Mouse (Mus musculus) liver, embryonic 13.5 days (tissue): ENCODE results near the gene Cyb561d1. TPM values are rescaled to one million over a fixed set of nuclear protein-coding genes. Genes with fewer than 3 reads are reported as not detected.
A peak's percentile ranks its signal among the peaks of the same experiment; 100 is the strongest.

Source experiments
- ATAC-seq: fragments of 200-750 bp; cut with Nextera tagmentation; 2 replicates; pipeline ENCODE4 v1.8.0; 2017; ENCODE audit warnings: low read depth, mild to moderate bottlenecking, moderate number of reproducible peaks, moderate library complexity
- DNase-seq: peaks from one replicate; pipeline ENCODE4 v3.0.0; 2022
- H3K27ac ChIP-seq: fragments of 300-500 bp; sonication (generic); 2 replicates; pipeline ENCODE4 v1.5.1; 2015; ENCODE audit warnings: moderate library complexity, mild to moderate bottlenecking, inconsistent platforms
- H3K27me3 ChIP-seq: fragments of 300-500 bp; sonication (generic); 2 replicates; pipeline ENCODE4 v1.6.1; 2015; ENCODE audit warnings: mild to moderate bottlenecking, inconsistent platforms
- H3K36me3 ChIP-seq: fragments of 300-500 bp; sonication (generic); 2 replicates; pipeline ENCODE4 v1.6.1; 2015; ENCODE audit warnings: mild to moderate bottlenecking, inconsistent platforms
- H3K4me1 ChIP-seq: fragments of 300-500 bp; sonication (generic); replicated peaks from 2 replicates; pipeline ENCODE4 v1.6.1; 2015; ENCODE audit warnings: inconsistent platforms
- H3K4me2 ChIP-seq: fragments of 300-500 bp; sonication (generic); 2 replicates; pipeline ENCODE4 v1.6.1; 2015; ENCODE audit warnings: inconsistent platforms, mild to moderate bottlenecking, moderate library complexity
- H3K4me3 ChIP-seq: fragments of 300-500 bp; sonication (generic); replicated peaks from 2 replicates; pipeline ENCODE4 v1.5.1; 2015; ENCODE audit warnings: mild to moderate bottlenecking, inconsistent platforms
- H3K9ac ChIP-seq: fragments of 300-500 bp; sonication (generic); 2 replicates; pipeline ENCODE4 v1.6.1; 2015; ENCODE audit warnings: mild to moderate bottlenecking, inconsistent platforms
- H3K9me3 ChIP-seq: fragments of 300-500 bp; sonication (generic); replicated peaks from 2 replicates; pipeline ENCODE4 v1.6.1; 2016; ENCODE audit warnings: inconsistent platforms
- WGBS: fragments of 180-500 bp; shearing (Covaris S2); methylation state at CpG from one replicate; pipeline ENCODE4 v1.1.7; 2015; ENCODE audit not compliant: insufficient replicate concordance; 5-methylcytosine and 5-hydroxymethylcytosine counted together
- polyA plus RNA-seq: library from polyadenylated mRNA; unstranded; fragments of >200 nt; fragmentation: Nextera tagmentation; extraction: Ambion mirVana; gene quantifications from 2 replicates; pipeline ENCODE4 v1.2.1, GENCODE M21; 2015

The Cyb561d1 gene
- polyA plus RNA-seq, 1 experiment from 2014 or later: 1.7 TPM

DNA sequence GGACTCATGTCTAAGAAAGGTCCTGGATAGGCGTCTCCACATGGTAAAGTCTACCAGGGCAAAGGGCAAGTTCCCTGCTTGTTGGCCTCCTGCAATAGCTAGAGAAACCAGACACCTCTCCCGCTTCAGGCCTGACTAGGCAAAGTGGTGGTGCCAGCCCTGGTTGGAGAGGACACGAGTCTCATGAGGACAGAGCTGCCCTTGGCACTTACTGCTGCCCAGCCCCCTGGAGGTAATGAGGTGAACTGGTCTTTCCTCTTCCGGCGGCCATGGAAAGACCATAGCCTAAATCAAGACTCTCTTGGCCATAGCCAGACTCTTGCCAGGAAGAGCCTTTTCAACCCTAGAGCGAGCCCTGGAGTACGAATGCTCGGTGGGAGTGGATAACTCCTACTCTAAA lies 11.4 kb upstream of the Cyb561d1 start:
- no peaks in the 10 kb centered on the region for H3K9me3 ChIP-seq
- ATAC-seq: no peak
- 71% methylated on average over 8 of the region's 8 CpGs for WGBS
- peaks cover 33% of the 10 kb centered on the region for H3K27me3 ChIP-seq
- no peak overlapping the region for H3K27ac ChIP-seq
- no peak overlapping the region for H3K4me2 ChIP-seq
- H3K4me3 ChIP-seq: no peak overlapping the region
- DNase-seq: no peak
- H3K9ac ChIP-seq: no peak overlapping the region
- peaks cover 29% of the 10 kb centered on the region for H3K4me1 ChIP-seq
- H3K36me3 ChIP-seq: no peaks in the 10 kb centered on the region

DNA sequence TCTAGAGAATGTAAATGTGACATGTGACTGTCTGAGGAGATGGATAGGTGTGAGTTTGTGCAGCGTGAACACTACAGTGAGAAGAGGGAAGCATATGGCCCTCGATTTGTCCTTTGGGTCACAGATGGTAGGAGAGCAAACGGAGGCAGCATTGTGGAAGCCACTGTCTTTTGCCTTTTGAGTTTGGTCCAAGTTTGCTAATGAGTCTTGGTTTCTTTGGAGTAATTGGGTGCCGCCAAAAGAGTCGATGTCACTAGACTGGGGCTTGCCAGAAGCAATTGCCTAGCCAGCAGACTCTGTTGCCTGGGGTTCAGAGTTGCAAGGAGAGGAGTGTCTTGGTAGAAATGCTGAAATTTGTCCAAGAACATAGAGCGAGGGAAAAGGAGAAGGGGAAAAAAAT lies 10.8 kb upstream of the Cyb561d1 start:
- WGBS: 72% methylated on average over 6 of the region's 6 CpGs
- H3K4me1 ChIP-seq: peaks cover 29% of the 10 kb centered on the region
- DNase-seq (no peak), ATAC-seq (no peak)
- H3K4me3 ChIP-seq: no peak overlapping the region
- 0 out of 2 replicates have a peak overlapping the region, but pooled peaks have one; percentile 97 for H3K4me2 ChIP-seq
- H3K27ac ChIP-seq: no peak overlapping the region
- H3K9ac ChIP-seq: no peak overlapping the region
- H3K9me3 ChIP-seq: no peaks in the 10 kb centered on the region
- H3K27me3 ChIP-seq: peaks cover 31% of the 10 kb centered on the region
- H3K36me3 ChIP-seq: peaks cover 4% of the 10 kb centered on the region; the same call in 1 of the 2 replicates

DNA sequence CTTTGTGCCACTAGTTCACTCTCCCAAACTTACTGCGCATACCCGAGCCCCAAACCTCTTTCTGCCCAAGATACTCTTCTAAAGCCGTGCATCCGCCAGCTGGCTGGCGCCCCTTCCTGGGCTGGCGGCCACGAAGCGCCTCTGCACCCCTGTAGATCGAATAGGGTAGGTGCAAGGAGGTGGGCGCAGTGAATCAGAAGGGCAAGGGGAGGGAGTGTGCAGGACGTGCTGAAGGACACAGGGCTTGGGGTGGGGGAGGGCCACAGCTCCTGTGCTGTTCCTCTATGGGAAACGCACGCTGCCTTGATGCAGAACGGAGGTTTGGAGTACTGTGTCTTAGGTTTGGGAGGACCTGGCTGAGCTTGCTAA lies 9.7 kb upstream of the Cyb561d1 start, which contains the start of gene Atxn7l2:
TSS of gene Atxn7l2 (minus strand) at position 164 of the 369 bp plus-strand sequence.
- WGBS: 0% methylated on average over 14 of the region's 14 CpGs
- DNase-seq (no peak), ATAC-seq (peak; percentile 62)
- Histone ChIP-seq H3K4me2 (peak within 1 kb of the TSS; percentile 97), H3K4me3 (peak within 1 kb of the TSS; percentile 76), H3K27ac (peak within 1 kb of the TSS; percentile 75), H3K27me3 (peaks cover 22% of the 10 kb centered on the region), H3K9me3 (no peaks in the 10 kb centered on the region), H3K9ac (peak within 1 kb of the TSS; percentile 82), H3K4me1 (peaks cover 29% of the 10 kb centered on the region), H3K36me3 (peaks cover 14% of the 10 kb centered on the region)

GRCm38 (mm10) chr3:108209946-108210770 lies 9.1 kb upstream of the Cyb561d1 start:
- DNase-seq (peak; percentile 82), ATAC-seq (peak; percentile 91)
- Histone ChIP-seq H3K27me3 (peaks cover 22% of the 10 kb centered on the region), H3K4me2 (peak overlapping the region; percentile 97), H3K36me3 (peaks cover 20% of the 10 kb centered on the region), H3K9me3 (no peaks in the 10 kb centered on the region), H3K4me1 (peaks cover 31% of the 10 kb centered on the region), H3K9ac (peak overlapping the region; percentile 82), H3K4me3 (peak overlapping the region; percentile 76), H3K27ac (peak overlapping the region; percentile 75)
- WGBS: under 1% methylated on average over 71 of the region's 72 CpGs

- Histone ChIP-seq H3K9me3 (no peaks in the 10 kb centered on the region), H3K27me3 (peaks cover 21% of the 10 kb centered on the region), H3K4me3 (peak overlapping the region; percentile 76), H3K4me1 (peaks cover 36% of the 10 kb centered on the region), H3K4me2 (peak overlapping the region; percentile 97), H3K36me3 (peaks cover 23% of the 10 kb centered on the region), H3K27ac (no peak overlapping the region), H3K9ac (peak overlapping the region; percentile 82)
- ATAC-seq: no peak; the same call in 1 of the 2 replicates
- 15% methylated on average over 8 of the region's 8 CpGs for WGBS
- DNase-seq: no peak
Measured at GRCm38 (mm10) chr3:108209536-108209935, 8.5 kb upstream of the Cyb561d1 start.

- Histone ChIP-seq H3K4me2 (peak overlapping the region; percentile 97), H3K4me3 (peak overlapping the region; percentile 76), H3K9me3 (no peaks in the 10 kb centered on the region), H3K27me3 (peaks cover 15% of the 10 kb centered on the region), H3K27ac (no peak overlapping the region), H3K9ac (no peak overlapping the region), H3K36me3 (peaks cover 23% of the 10 kb centered on the region), H3K4me1 (peaks cover 40% of the 10 kb centered on the region)
- 76% methylated on average over 3 of the region's 3 CpGs for WGBS
- ATAC-seq: no peak
- no peak for DNase-seq
Measured at GRCm38 (mm10) chr3:108209001-108209400, 8.0 kb upstream of the Cyb561d1 start.

DNA sequence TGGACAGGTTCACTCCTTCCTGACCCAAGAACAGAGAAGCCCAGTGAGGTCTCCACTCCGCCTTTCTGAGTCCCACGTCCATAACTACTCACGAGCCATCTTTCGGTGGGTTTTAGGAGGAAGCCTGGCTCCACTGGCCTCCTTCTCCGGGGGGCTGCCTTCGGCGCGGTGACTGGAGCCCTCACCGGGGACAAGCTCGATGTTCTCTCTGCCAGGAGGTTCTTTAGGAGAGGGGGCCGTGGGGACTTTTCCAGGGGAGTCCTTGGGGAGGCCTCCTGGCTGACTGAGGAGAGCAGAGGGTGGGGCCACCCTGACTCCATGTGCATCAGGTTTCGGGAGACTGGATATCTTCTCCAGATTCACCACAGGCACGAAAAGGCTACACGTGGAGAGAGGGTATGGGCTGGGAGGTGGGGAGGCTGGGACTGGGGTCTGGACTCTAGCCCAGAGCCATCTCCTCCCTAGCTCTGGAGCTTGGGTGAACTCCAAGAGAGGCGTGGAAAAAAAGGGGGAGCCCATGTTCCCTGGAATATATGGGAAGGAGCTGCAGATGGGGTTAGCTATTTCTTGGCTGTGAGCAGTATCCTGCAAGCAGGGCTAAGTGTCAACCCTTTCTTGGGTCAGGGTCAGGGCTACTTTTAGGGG lies 5.8 kb upstream of the Cyb561d1 start:
- ATAC-seq (no peak), DNase-seq (no peak)
- Histone ChIP-seq H3K9me3 (no peaks in the 10 kb centered on the region), H3K4me1 (peaks cover 44% of the 10 kb centered on the region), H3K27me3 (peaks cover 4% of the 10 kb centered on the region; the same call in 1 of the 2 replicates), H3K4me2 (no peak overlapping the region), H3K36me3 (peaks cover 36% of the 10 kb centered on the region), H3K27ac (no peak overlapping the region), H3K4me3 (no peak overlapping the region), H3K9ac (no peak overlapping the region)
- WGBS: 86% methylated on average over 15 of the region's 15 CpGs

- peaks cover 36% of the 10 kb centered on the region for H3K36me3 ChIP-seq
- no peak for DNase-seq
- 78% methylated on average over 8 of the region's 8 CpGs for WGBS
Measured at GRCm38 (mm10) chr3:108205601-108206000, 4.6 kb upstream of the Cyb561d1 start.

GRCm38 (mm10) chr3:108204470-108204869 lies 3.5 kb upstream of the Cyb561d1 start:
- DNase-seq (no peak), ATAC-seq (no peak)
- Histone ChIP-seq H3K36me3 (peaks cover 36% of the 10 kb centered on the region), H3K27ac (no peak overlapping the region), H3K9me3 (no peaks in the 10 kb centered on the region), H3K4me2 (no peak overlapping the region), H3K9ac (no peak overlapping the region), H3K4me1 (peaks cover 48% of the 10 kb centered on the region), H3K27me3 (no peaks in the 10 kb centered on the region), H3K4me3 (no peak overlapping the region)
- 74% methylated on average over 11 of the region's 11 CpGs for WGBS

More at GRCm38 (mm10) chr3:108205601-108206000, 4.6 kb upstream of the Cyb561d1 start:
- Histone ChIP-seq H3K4me3 (no peak overlapping the region), H3K27me3 (no peaks in the 10 kb centered on the region), H3K4me1 (peaks cover 45% of the 10 kb centered on the region), H3K9ac (no peak overlapping the region), H3K9me3 (no peaks in the 10 kb centered on the region), H3K4me2 (no peak overlapping the region), H3K27ac (no peak overlapping the region)
- ATAC-seq: no peak

DNA sequence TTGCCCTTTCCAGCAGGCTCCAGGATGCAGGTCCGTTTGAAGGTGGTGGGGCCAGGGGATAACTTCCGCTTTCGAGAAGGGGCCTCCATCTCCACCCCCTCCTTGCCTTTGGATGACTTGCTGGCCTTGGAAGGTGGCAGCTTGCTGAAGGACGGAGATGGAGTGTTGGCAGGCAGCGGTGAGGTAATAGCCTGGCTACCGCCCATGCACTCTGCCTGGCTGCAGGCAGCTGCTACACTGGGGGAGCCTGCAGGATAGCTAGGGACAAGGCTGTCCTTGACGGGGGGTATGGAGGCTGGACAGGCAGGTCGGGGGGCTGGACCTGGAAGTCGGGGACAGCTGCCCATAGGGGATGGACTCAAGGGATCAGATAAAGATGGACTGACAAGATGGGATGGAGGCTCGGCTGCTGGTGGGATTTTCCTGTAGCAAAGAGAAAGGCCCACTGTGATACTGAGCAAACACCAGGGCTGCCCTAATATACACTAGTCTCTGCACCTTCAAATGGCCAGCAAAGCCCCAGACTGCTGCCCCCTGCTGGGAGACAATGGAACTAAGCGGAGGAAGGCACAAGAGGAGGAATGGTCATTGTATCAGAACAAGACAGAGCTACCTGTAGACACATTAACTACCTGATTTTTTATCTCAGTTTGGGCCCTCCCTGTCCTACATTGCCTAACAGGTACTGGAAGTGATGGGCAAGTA lies 2.8 kb upstream of the Cyb561d1 start:
- Histone ChIP-seq H3K4me3 (no peak overlapping the region), H3K4me1 (peaks cover 48% of the 10 kb centered on the region), H3K27ac (no peak overlapping the region), H3K4me2 (no peak overlapping the region), H3K9ac (no peak overlapping the region), H3K27me3 (no peaks in the 10 kb centered on the region), H3K36me3 (peaks cover 36% of the 10 kb centered on the region), H3K9me3 (no peaks in the 10 kb centered on the region)
- ATAC-seq: no peak
- WGBS: 75% methylated on average over 11 of the region's 11 CpGs
- peak; percentile 67 for DNase-seq

DNA sequence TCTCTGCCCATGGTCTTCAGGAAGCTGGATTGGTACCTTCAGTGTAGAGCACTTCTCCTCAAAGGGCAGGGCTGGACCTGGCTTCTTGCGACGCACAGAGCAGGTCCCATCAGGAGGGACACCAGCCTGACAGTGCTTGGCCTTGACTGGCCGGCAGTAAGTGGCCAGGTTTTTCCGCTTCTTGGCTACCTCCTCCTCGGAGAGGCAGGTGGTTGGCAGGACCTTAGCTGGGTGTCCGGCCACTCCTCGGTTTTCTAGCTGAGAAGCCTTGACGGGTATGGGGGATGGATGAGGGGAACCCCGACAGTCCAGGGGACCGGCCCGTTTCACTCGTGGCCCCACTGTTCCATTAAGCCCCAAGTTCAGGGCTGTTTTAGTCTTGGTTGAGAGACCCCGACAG lies 2.2 kb upstream of the Cyb561d1 start:
- 88% methylated on average over 13 of the region's 13 CpGs for WGBS
- Histone ChIP-seq H3K9me3 (no peaks in the 10 kb centered on the region), H3K4me1 (peaks cover 47% of the 10 kb centered on the region), H3K27me3 (no peaks in the 10 kb centered on the region), H3K27ac (no peak overlapping the region), H3K9ac (peak overlapping the region; percentile 10; the same call in 1 of the 2 replicates), H3K4me3 (no peak overlapping the region), H3K36me3 (peaks cover 41% of the 10 kb centered on the region), H3K4me2 (no peak overlapping the region)
- ATAC-seq (no peak), DNase-seq (no peak)
